Mouse (Mus musculus): ENCODE measurements around the gene Chp1. TPM values are rescaled to one million over a fixed set of nuclear protein-coding genes. Genes with fewer than 3 reads are reported as not detected.

Chp1 gene
- polyA plus RNA-seq, 1 experiment from 2014 or later = 56.7 TPM

DNA sequence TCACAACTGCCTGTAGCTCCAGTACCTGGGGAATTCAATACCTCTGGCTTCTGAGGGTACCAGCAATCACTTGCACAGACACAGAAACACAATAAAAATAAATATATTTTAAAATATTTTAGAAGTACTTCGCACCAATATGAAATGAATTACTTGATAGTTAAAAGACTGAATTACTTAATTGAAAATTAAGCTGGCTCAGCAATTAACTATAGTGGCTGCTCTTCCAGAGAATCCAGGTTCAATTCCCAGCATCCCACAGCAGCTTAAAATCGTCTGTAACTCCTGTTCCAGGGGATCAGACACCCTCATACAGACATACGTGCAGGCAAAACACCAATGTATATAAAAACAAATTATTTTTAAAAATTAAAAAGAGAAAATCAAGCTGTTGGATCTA, 10.5 kb downstream of the Chp1 start:
- WGBS = 90% methylated on average over 3 of the region's 3 CpGs
- H3K9ac ChIP-seq (ENCODE audit: low read depth, low read length) = no peak overlapping the region
- peaks cover 11% of the 10 kb centered on the region for H3K4me1 ChIP-seq (ENCODE audit: control insufficient read depth, insufficient read depth, low read length)
- no peak overlapping the region for H3K27ac ChIP-seq (ENCODE audit: low read length)
- H3K9me3 ChIP-seq (ENCODE audit: control insufficient read depth, low read length) = no peaks in the 10 kb centered on the region
- no peak overlapping the region for H3K4me2 ChIP-seq (ENCODE audit: low read depth, low read length)
- H3K36me3 ChIP-seq (ENCODE audit: control insufficient read depth, insufficient read depth, low read length) = no peaks in the 10 kb centered on the region
- no peaks in the 10 kb centered on the region for H3K27me3 ChIP-seq (replicated peaks; ENCODE audit: control insufficient read depth, insufficient read depth, low read length)
- no peak overlapping the region for H3K4me3 ChIP-seq (ENCODE audit: low read length)
- ATAC-seq = no peak

DNA sequence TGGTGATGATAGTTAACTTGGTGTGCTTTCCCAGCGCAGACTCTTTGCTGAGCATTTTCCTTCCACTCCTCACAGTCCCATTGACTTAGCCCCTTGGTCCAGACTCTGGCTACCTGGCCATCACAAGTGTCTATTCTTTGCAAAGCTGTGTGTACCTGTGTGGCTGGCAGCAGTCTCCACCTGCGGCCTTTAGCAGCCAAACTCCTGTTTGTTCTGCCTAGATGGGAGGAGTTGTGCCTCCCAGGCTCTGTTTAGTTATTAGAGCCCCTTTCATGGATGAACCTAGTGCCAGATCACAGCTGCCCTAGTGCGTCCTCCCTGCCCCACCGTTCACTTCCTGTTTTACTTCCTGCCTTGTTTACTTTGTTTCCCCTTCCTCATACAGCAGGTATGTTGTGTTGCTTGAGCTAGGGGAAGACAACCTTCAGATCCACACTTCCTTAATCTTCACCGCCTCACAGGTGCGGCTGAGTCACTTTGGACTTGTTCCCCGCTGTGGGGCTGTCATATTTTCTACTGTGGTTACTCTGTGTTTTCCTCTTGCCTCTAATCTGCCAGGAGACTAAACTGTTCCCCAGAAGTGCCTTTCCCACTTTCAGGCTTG, 11.3 kb downstream of the Chp1 start:
- no peaks in the 10 kb centered on the region for H3K9me3 ChIP-seq (ENCODE audit: control insufficient read depth, low read length)
- H3K4me1 ChIP-seq (ENCODE audit: control insufficient read depth, insufficient read depth, low read length) = peaks cover 9% of the 10 kb centered on the region
- WGBS = 52% methylated on average over 7 of the region's 7 CpGs
- H3K4me2 ChIP-seq (ENCODE audit: low read depth, low read length) = no peak overlapping the region
- H3K27ac ChIP-seq (ENCODE audit: low read length) = peak overlapping the region; percentile 3
- no peak overlapping the region for H3K4me3 ChIP-seq (ENCODE audit: low read length)
- no peaks in the 10 kb centered on the region for H3K27me3 ChIP-seq (replicated peaks; ENCODE audit: control insufficient read depth, insufficient read depth, low read length)
- peak; percentile 77 for ATAC-seq
- H3K36me3 ChIP-seq (ENCODE audit: control insufficient read depth, insufficient read depth, low read length) = no peaks in the 10 kb centered on the region
- H3K9ac ChIP-seq (ENCODE audit: low read depth, low read length) = peak overlapping the region; percentile 23; the same call in 1 of the 2 replicates

DNA sequence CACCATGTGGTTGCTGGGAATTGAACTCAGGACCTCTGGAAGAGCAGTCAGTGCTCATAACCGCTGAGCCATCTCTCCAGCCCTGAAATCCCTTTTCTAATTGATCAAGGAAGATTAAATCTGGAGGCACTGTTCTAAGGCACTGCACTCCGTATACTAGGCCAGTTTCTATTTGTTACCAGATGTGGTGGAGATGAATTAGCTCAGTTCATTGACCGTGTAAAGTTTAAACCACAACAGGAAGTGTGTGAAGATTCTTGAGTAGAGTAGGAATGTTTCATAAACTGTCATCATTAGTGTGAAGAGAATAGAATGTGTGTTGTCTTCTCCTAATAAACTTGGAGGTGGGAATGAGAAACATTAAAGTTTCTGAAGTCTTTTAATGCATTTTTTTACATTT, 14.3 kb downstream of the Chp1 start:
- 79% methylated on average over 3 of the region's 3 CpGs for WGBS
- Histone ChIP-seq H3K9me3 (ENCODE audit: control insufficient read depth, low read length) (no peaks in the 10 kb centered on the region), H3K36me3 (ENCODE audit: control insufficient read depth, insufficient read depth, low read length) (no peaks in the 10 kb centered on the region), H3K4me3 (ENCODE audit: low read length) (no peak overlapping the region), H3K4me1 (ENCODE audit: control insufficient read depth, insufficient read depth, low read length) (peaks cover 9% of the 10 kb centered on the region), H3K4me2 (ENCODE audit: low read depth, low read length) (no peak overlapping the region), H3K27me3 (replicated peaks; ENCODE audit: control insufficient read depth, insufficient read depth, low read length) (no peaks in the 10 kb centered on the region), H3K9ac (ENCODE audit: low read depth, low read length) (no peak overlapping the region), H3K27ac (ENCODE audit: low read length) (no peak overlapping the region)
- ATAC-seq = no peak

- no peaks in the 10 kb centered on the region for H3K9me3 ChIP-seq (ENCODE audit: control insufficient read depth, low read length)
- 90% methylated on average over 4 of the region's 4 CpGs for WGBS
- H3K27me3 ChIP-seq (replicated peaks; ENCODE audit: control insufficient read depth, insufficient read depth, low read length) = no peaks in the 10 kb centered on the region
- H3K4me1 ChIP-seq (ENCODE audit: control insufficient read depth, insufficient read depth, low read length) = no peaks in the 10 kb centered on the region
- no peaks in the 10 kb centered on the region for H3K36me3 ChIP-seq (ENCODE audit: control insufficient read depth, insufficient read depth, low read length)
- H3K27ac ChIP-seq (ENCODE audit: low read length) = no peak overlapping the region
- H3K4me3 ChIP-seq (ENCODE audit: low read length) = no peak overlapping the region
- H3K9ac ChIP-seq (ENCODE audit: low read depth, low read length) = no peak overlapping the region
- ATAC-seq = no peak
- no peak overlapping the region for H3K4me2 ChIP-seq (ENCODE audit: low read depth, low read length)
Measured at GRCm38 (mm10) chr2:119565284-119565683, 17.8 kb downstream of the Chp1 start.

DNA sequence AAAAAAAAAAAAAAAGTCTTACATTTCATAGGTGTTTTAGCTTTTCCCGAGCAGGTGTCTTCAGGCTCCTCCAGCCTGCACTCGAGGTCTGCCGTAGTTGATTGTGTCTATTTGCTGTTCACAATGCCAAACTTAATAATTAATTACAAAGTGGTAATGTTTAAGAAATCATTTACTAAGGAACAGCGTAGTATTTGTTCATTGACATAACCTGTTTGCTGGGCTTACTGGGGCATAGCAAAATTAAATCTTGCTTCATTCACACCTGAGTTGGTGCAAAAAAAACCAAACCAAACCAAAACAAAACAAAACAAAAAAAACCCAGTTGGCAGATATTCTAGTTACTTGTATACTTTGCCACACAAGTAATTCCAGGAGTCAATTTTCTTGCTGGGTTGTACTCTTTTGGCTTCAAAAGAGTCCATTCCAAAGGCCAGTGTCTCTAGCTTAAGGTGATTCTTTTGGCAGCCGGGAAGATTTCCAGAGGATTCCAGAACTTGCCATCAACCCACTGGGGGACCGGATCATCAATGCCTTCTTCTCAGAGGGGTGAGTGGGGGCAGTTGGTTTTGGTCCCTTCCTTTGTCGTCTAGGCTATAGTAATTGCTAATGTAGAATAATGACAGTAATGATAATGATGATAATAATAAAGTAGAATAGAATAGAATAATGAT, 18.8 kb downstream of the Chp1 start:
- Histone ChIP-seq H3K9ac (ENCODE audit: low read depth, low read length) (no peak overlapping the region), H3K4me3 (ENCODE audit: low read length) (no peak overlapping the region), H3K27ac (ENCODE audit: low read length) (no peak overlapping the region), H3K4me2 (ENCODE audit: low read depth, low read length) (no peak overlapping the region), H3K4me1 (ENCODE audit: control insufficient read depth, insufficient read depth, low read length) (no peaks in the 10 kb centered on the region), H3K9me3 (ENCODE audit: control insufficient read depth, low read length) (no peaks in the 10 kb centered on the region), H3K27me3 (replicated peaks; ENCODE audit: control insufficient read depth, insufficient read depth, low read length) (no peaks in the 10 kb centered on the region), H3K36me3 (ENCODE audit: control insufficient read depth, insufficient read depth, low read length) (no peaks in the 10 kb centered on the region)
- 0 out of 2 replicates have a peak, but pooled peaks have one; percentile 11 for ATAC-seq
- 73% methylated on average over 7 of the region's 7 CpGs for WGBS

DNA sequence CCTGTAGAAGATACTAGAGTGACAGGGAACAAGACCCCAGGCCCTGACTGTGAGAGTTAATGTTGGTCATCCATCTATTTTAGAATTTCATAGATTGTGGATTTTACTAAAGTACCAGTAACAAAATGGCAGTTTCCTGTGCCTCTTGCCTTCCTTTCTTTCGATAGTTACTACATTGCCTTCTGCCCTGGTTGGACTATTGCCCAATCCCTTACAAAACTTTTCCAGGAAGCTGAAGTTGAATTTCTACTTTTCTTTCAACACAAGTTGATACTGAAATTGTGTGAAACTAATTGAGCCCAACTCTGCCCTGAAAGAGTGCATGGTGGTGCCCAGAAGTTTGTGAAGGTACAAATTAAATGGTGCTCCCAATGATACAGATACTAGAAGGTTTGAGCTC, 25.0 kb downstream of the Chp1 start:
- Histone ChIP-seq H3K36me3 (ENCODE audit: control insufficient read depth, insufficient read depth, low read length) (no peaks in the 10 kb centered on the region), H3K27me3 (replicated peaks; ENCODE audit: control insufficient read depth, insufficient read depth, low read length) (no peaks in the 10 kb centered on the region), H3K9ac (ENCODE audit: low read depth, low read length) (no peak overlapping the region), H3K27ac (ENCODE audit: low read length) (no peak overlapping the region), H3K4me3 (ENCODE audit: low read length) (no peak overlapping the region), H3K9me3 (ENCODE audit: control insufficient read depth, low read length) (no peaks in the 10 kb centered on the region), H3K4me2 (ENCODE audit: low read depth, low read length) (no peak overlapping the region), H3K4me1 (ENCODE audit: control insufficient read depth, insufficient read depth, low read length) (no peaks in the 10 kb centered on the region)
- ATAC-seq = no peak
- WGBS = 89% methylated on average over 1 of the region's 1 CpGs

GRCm38 (mm10) chr2:119581571-119581970, 34.1 kb downstream of the Chp1 start:
- no peaks in the 10 kb centered on the region for H3K36me3 ChIP-seq (ENCODE audit: control insufficient read depth, insufficient read depth, low read length)
- no peak overlapping the region for H3K9ac ChIP-seq (ENCODE audit: low read depth, low read length)
- no peaks in the 10 kb centered on the region for H3K4me1 ChIP-seq (ENCODE audit: control insufficient read depth, insufficient read depth, low read length)
- no peak overlapping the region for H3K4me2 ChIP-seq (ENCODE audit: low read depth, low read length)
- H3K27me3 ChIP-seq (replicated peaks; ENCODE audit: control insufficient read depth, insufficient read depth, low read length) = no peaks in the 10 kb centered on the region
- no peak overlapping the region for H3K27ac ChIP-seq (ENCODE audit: low read length)
- no peak for ATAC-seq
- no peak overlapping the region for H3K4me3 ChIP-seq (ENCODE audit: low read length)
- WGBS = 76% methylated on average over 3 of the region's 3 CpGs
- no peaks in the 10 kb centered on the region for H3K9me3 ChIP-seq (ENCODE audit: control insufficient read depth, low read length)

DNA sequence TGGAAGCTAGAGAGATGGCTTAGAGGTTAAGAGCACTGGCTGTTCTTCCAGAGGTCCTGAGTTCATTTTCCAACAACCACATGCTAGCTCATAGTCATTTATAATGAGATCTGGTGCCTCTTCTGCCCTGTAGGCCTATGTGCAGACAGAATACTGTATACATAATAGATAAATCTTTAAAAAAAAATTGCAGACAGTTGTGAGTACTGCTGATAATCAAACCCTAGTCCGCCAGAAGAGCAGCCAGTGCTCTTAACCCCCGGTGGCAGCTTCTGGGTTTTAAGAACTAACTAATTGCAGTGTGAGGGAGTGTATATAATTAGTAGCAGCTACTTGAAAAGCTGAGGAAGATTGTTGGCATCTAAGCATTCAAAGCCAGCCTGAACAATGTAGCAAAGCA, 35.9 kb downstream of the Chp1 start:
- no peak for ATAC-seq
- Histone ChIP-seq H3K4me2 (ENCODE audit: low read depth, low read length) (no peak overlapping the region), H3K9ac (ENCODE audit: low read depth, low read length) (no peak overlapping the region), H3K4me1 (ENCODE audit: control insufficient read depth, insufficient read depth, low read length) (no peaks in the 10 kb centered on the region), H3K27me3 (replicated peaks; ENCODE audit: control insufficient read depth, insufficient read depth, low read length) (no peaks in the 10 kb centered on the region), H3K9me3 (ENCODE audit: control insufficient read depth, low read length) (no peaks in the 10 kb centered on the region), H3K4me3 (ENCODE audit: low read length) (no peak overlapping the region), H3K36me3 (ENCODE audit: control insufficient read depth, insufficient read depth, low read length) (no peaks in the 10 kb centered on the region), H3K27ac (ENCODE audit: low read length) (no peak overlapping the region)
- WGBS = 49% methylated on average over 2 of the region's 2 CpGs

DNA sequence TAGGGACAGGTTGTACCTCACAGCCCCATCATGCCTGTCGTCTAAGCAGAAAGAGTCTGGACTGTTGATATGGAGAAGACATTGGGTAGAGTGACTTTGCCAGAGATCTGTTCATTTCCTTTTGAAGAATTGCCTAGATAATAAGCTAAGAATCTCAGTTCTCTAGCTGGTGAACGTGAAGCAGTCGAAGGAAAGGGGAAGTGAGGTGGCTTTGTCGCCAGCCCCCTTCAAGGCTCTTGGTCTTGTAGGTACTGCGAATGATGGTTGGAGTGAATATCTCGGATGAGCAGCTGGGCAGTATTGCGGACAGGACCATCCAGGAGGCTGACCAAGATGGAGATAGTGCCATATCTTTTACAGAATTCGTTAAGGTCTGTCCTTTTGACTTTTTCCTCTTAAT, 36.8 kb downstream of the Chp1 start:
- Histone ChIP-seq H3K9me3 (ENCODE audit: control insufficient read depth, low read length) (no peaks in the 10 kb centered on the region), H3K27me3 (replicated peaks; ENCODE audit: control insufficient read depth, insufficient read depth, low read length) (no peaks in the 10 kb centered on the region), H3K36me3 (ENCODE audit: control insufficient read depth, insufficient read depth, low read length) (no peaks in the 10 kb centered on the region), H3K27ac (ENCODE audit: low read length) (no peak overlapping the region), H3K4me2 (ENCODE audit: low read depth, low read length) (no peak overlapping the region), H3K9ac (ENCODE audit: low read depth, low read length) (no peak overlapping the region), H3K4me3 (ENCODE audit: low read length) (no peak overlapping the region), H3K4me1 (ENCODE audit: control insufficient read depth, insufficient read depth, low read length) (no peaks in the 10 kb centered on the region)
- WGBS = 86% methylated on average over 8 of the region's 8 CpGs
- ATAC-seq = no peak

GRCm38 (mm10) chr2:119587383-119587782, 39.9 kb downstream of the Chp1 start:
- Histone ChIP-seq H3K36me3 (ENCODE audit: control insufficient read depth, insufficient read depth, low read length) (no peaks in the 10 kb centered on the region), H3K9ac (ENCODE audit: low read depth, low read length) (no peak overlapping the region), H3K4me1 (ENCODE audit: control insufficient read depth, insufficient read depth, low read length) (no peaks in the 10 kb centered on the region), H3K9me3 (ENCODE audit: control insufficient read depth, low read length) (no peaks in the 10 kb centered on the region), H3K4me3 (ENCODE audit: low read length) (no peak overlapping the region), H3K27ac (ENCODE audit: low read length) (no peak overlapping the region), H3K4me2 (ENCODE audit: low read depth, low read length) (no peak overlapping the region), H3K27me3 (replicated peaks; ENCODE audit: control insufficient read depth, insufficient read depth, low read length) (no peaks in the 10 kb centered on the region)
- no peak for ATAC-seq
- WGBS = 15% methylated on average over 4 of the region's 4 CpGs
